Mouse (Mus musculus) spleen, adult 12 weeks (tissue): ENCODE results near the gene Pald1.

Experiments
- DNase-seq: peaks from one replicate; pipeline ENCODE4 v3.0.0; 2022; ENCODE audit warnings: low spot score

The Pald1 gene

GRCm38 (mm10) chr10:61383021-61383714 lies at the start of gene Pald1:
Gene Pald1 (minus strand): TSS chr10:61383530.
- DNase-seq, result no peak

GRCm38 (mm10) chr10:61431375-61431774 lies 48.0 kb upstream of the Pald1 start:
- DNase-seq, result no peak

GRCm38 (mm10) chr10:61429043-61429442 lies 45.7 kb upstream of the Pald1 start:
- no peak for DNase-seq

GRCm38 (mm10) chr10:61428416-61428815 lies 45.1 kb upstream of the Pald1 start:
- no peak for DNase-seq

- DNase-seq, result no peak
Measured at GRCm38 (mm10) chr10:61427951-61428350, 44.6 kb upstream of the Pald1 start.

- DNase-seq, result no peak
Measured at GRCm38 (mm10) chr10:61426251-61426757, 43.0 kb upstream of the Pald1 start.

GRCm38 (mm10) chr10:61425047-61425446 lies 41.7 kb upstream of the Pald1 start:
- no peak for DNase-seq

GRCm38 (mm10) chr10:61424500-61424899 lies 41.2 kb upstream of the Pald1 start:
- DNase-seq, result no peak

GRCm38 (mm10) chr10:61423289-61423688 lies 40.0 kb upstream of the Pald1 start:
- no peak for DNase-seq

- DNase-seq, result no peak
Measured at GRCm38 (mm10) chr10:61422861-61423260, 39.5 kb upstream of the Pald1 start.

- DNase-seq, result no peak
Measured at GRCm38 (mm10) chr10:61420011-61420410, 36.7 kb upstream of the Pald1 start.

- no peak for DNase-seq
Measured at GRCm38 (mm10) chr10:61419146-61419545, 35.8 kb upstream of the Pald1 start.

GRCm38 (mm10) chr10:61418131-61418900 lies 35.0 kb upstream of the Pald1 start:
- DNase-seq, result no peak

GRCm38 (mm10) chr10:61417672-61418071 lies 34.3 kb upstream of the Pald1 start, which contains the start of gene Nodal:
Gene Nodal (plus strand): TSS chr10:61417972.
- DNase-seq, result no peak

- DNase-seq, result no peak
Measured at GRCm38 (mm10) chr10:61417046-61417445, 33.7 kb upstream of the Pald1 start.

- DNase-seq, result no peak
Measured at GRCm38 (mm10) chr10:61416561-61416960, 33.2 kb upstream of the Pald1 start.

- DNase-seq, result no peak
Measured at GRCm38 (mm10) chr10:61415890-61416289, 32.6 kb upstream of the Pald1 start.

GRCm38 (mm10) chr10:61415240-61415639 lies 31.9 kb upstream of the Pald1 start:
- no peak for DNase-seq

GRCm38 (mm10) chr10:61412910-61413625 lies 29.7 kb upstream of the Pald1 start:
- peak; percentile 25 for DNase-seq

- DNase-seq, result no peak
Measured at GRCm38 (mm10) chr10:61410193-61410592, 26.9 kb upstream of the Pald1 start.

GRCm38 (mm10) chr10:61409776-61410175 lies 26.4 kb upstream of the Pald1 start:
- no peak for DNase-seq

- no peak for DNase-seq
Measured at GRCm38 (mm10) chr10:61405958-61406357, 22.6 kb upstream of the Pald1 start.

- DNase-seq, result no peak
Measured at GRCm38 (mm10) chr10:61402911-61403310, 19.6 kb upstream of the Pald1 start.
